Mouse (Mus musculus) limb, embryonic 14.5 days (tissue): Measurements from ENCODE around the gene A730015C16Rik. TPM values are rescaled to one million over a fixed set of nuclear protein-coding genes. Genes with fewer than 3 reads are reported as not detected.

ENCODE experiments used
- ATAC-seq: fragments of 200-750 bp; cut with Nextera tagmentation; 2 replicates; pipeline ENCODE4 v1.8.0; 2017; ENCODE audit warnings: low read depth, moderate number of reproducible peaks, moderate TSS enrichment; ENCODE audit not compliant: low FRiP score
- DNase-seq: peaks from one replicate; pipeline ENCODE4 v3.0.0-alpha.2; 2015; ENCODE audit warnings: low spot score
- H3K27ac ChIP-seq: fragments of 300-500 bp; sonication (generic); replicated peaks from 2 replicates; pipeline ENCODE4 v1.5.1; 2014; ENCODE audit warnings: low read depth, mild to moderate bottlenecking, low read length, moderate library complexity, mixed read lengths
- H3K27me3 ChIP-seq: fragments of 300-500 bp; sonication (generic); 2 replicates; pipeline ENCODE4 v1.6.1; 2014; ENCODE audit warnings: low read length, mixed read lengths; ENCODE audit not compliant: control insufficient read depth, insufficient read depth
- H3K36me3 ChIP-seq: fragments of 300-500 bp; sonication (generic); 2 replicates; pipeline ENCODE4 v1.6.1; 2014; ENCODE audit warnings: mild to moderate bottlenecking, low read length, moderate library complexity, mixed read lengths; ENCODE audit not compliant: control insufficient read depth, insufficient read depth
- H3K4me1 ChIP-seq: fragments of 300-500 bp; sonication (generic); 2 replicates; pipeline ENCODE4 v1.6.1; 2014; ENCODE audit warnings: antibody characterized with exemption, low read length, mixed read lengths; ENCODE audit not compliant: control insufficient read depth, insufficient read depth
- H3K4me2 ChIP-seq: fragments of 300-500 bp; sonication (generic); replicated peaks from 2 replicates; pipeline ENCODE4 v1.6.1; 2014; ENCODE audit warnings: low read depth, mild to moderate bottlenecking, low read length, moderate library complexity; ENCODE audit not compliant: severe bottlenecking
- H3K4me3 ChIP-seq: fragments of 300-500 bp; sonication (generic); replicated peaks from 2 replicates; pipeline ENCODE4 v1.5.1; 2014; ENCODE audit warnings: low read length
- H3K9ac ChIP-seq: fragments of 300-500 bp; sonication (generic); 2 replicates; pipeline ENCODE4 v1.6.1; 2014; ENCODE audit warnings: mild to moderate bottlenecking, low read depth, low read length, moderate library complexity; ENCODE audit not compliant: severe bottlenecking
- H3K9me3 ChIP-seq: fragments of 300-500 bp; sonication (generic); 2 replicates; pipeline ENCODE4 v1.6.1; 2016; ENCODE audit warnings: low read length; ENCODE audit not compliant: control insufficient read depth
- POLR2A ChIP-seq: fragments of 200-500 bp; IDR thresholded peaks from 2 replicates; pipeline ENCODE4 v1.8.0; 2012; ENCODE audit warnings: inconsistent platforms, mild to moderate bottlenecking, moderate library complexity, borderline replicate concordance; ENCODE audit not compliant: insufficient read depth, insufficient read length; ENCODE audit errors: extremely low read depth
- WGBS: fragments of 180-500 bp; shearing (Covaris S2); extraction: QIAGEN DNeasy Blood & Tissue Kit; methylation state at CpG from one replicate; pipeline ENCODE4 v1.1.7; 2014; 5-methylcytosine and 5-hydroxymethylcytosine counted together
- polyA plus RNA-seq, 2 experiments: library from polyadenylated mRNA; depleted of rRNA in 1 of 2; stranded (reverse) in 1 of 2; unstranded in 1 of 2; fragments of >200 nt; fragmentation: Nextera tagmentation in 1 of 2; extraction: Ambion mirVana in 1 of 2; gene quantifications; 2 replicates each; pipeline versions ENCODE4 v1.2.1 to v1.2.3; 2012 to 2014

The A730015C16Rik gene
- polyA plus RNA-seq, 2 experiments: 0.08 to 1.6 TPM

- WGBS: 43% methylated on average over 2 of the region's 2 CpGs
Observed at GRCm38 (mm10) chr4:108798083-108798830, 50.2 kb downstream of the A730015C16Rik start.

More at GRCm38 (mm10) chr4:108798083-108798830, 50.2 kb downstream of the A730015C16Rik start:
- Histone ChIP-seq H3K27ac (no peak overlapping the region), H3K4me2 (no peak overlapping the region), H3K9ac (no peak overlapping the region), H3K9me3 (no peaks in the 10 kb centered on the region), H3K27me3 (no peaks in the 10 kb centered on the region), H3K4me1 (no peaks in the 10 kb centered on the region), H3K36me3 (no peaks in the 10 kb centered on the region), H3K4me3 (no peak overlapping the region)
- ATAC-seq: no peak
- no peak for TF ChIP-seq POLR2A
- peak; percentile 70 for DNase-seq

Other genes starting within 250 kb of the A730015C16Rik start
- 53.4 and 56.2 TPM in 2 replicates for gene Cc2d1b, start 228.7 kb downstream of the A730015C16Rik start, polyA plus RNA-seq (2012; rRNA removed)
- gene Cc2d1b, start 228.7 kb downstream of the A730015C16Rik start, polyA plus RNA-seq (2014; fragmentation: Nextera tagmentation; extraction: Ambion mirVana): 28.9 and 32.4 TPM in 2 replicates
- gene 3110021N24Rik, start 129.0 kb downstream of the A730015C16Rik start, polyA plus RNA-seq (2012; rRNA removed): 0.26 and 0.29 TPM in 2 replicates
- 1.5 and 2.3 TPM in 2 replicates for gene 3110021N24Rik, start 129.0 kb downstream of the A730015C16Rik start, polyA plus RNA-seq (2014; fragmentation: Nextera tagmentation; extraction: Ambion mirVana)
- gene Zfyve9, start 67.8 kb downstream of the A730015C16Rik start, polyA plus RNA-seq (2012; rRNA removed): 8.2 and 9.6 TPM in 2 replicates
- gene Zfyve9, start 67.8 kb downstream of the A730015C16Rik start, polyA plus RNA-seq (2014; fragmentation: Nextera tagmentation; extraction: Ambion mirVana): 5.8 and 6.0 TPM in 2 replicates
- 73.8 and 99.9 TPM in 2 replicates for gene Btf3l4, start 15.0 kb downstream of the A730015C16Rik start, polyA plus RNA-seq (2012; rRNA removed)
- 167 and 179 TPM in 2 replicates for gene Btf3l4, start 15.0 kb downstream of the A730015C16Rik start, polyA plus RNA-seq (2014; fragmentation: Nextera tagmentation; extraction: Ambion mirVana)
- 65.2 and 76.3 TPM in 2 replicates for gene Txndc12, start 14.0 kb downstream of the A730015C16Rik start, polyA plus RNA-seq (2012; rRNA removed)
- gene Txndc12, start 14.0 kb downstream of the A730015C16Rik start, polyA plus RNA-seq (2014; fragmentation: Nextera tagmentation; extraction: Ambion mirVana): 105 and 116 TPM in 2 replicates
- gene Kti12, start 834 bp downstream of the A730015C16Rik start, polyA plus RNA-seq (2012; rRNA removed): 39.9 and 49.7 TPM in 2 replicates
- 45.1 and 47.3 TPM in 2 replicates for gene Kti12, start 834 bp downstream of the A730015C16Rik start, polyA plus RNA-seq (2014; fragmentation: Nextera tagmentation; extraction: Ambion mirVana)
- gene Rab3b, start 30.4 kb upstream of the A730015C16Rik start, polyA plus RNA-seq (2012; rRNA removed): 9.8 and 11.9 TPM in 2 replicates
- 15.0 and 21.2 TPM in 2 replicates for gene Rab3b, start 30.4 kb upstream of the A730015C16Rik start, polyA plus RNA-seq (2014; fragmentation: Nextera tagmentation; extraction: Ambion mirVana)
- 114 and 133 TPM in 2 replicates for gene Nrd1, start 152.0 kb upstream of the A730015C16Rik start, polyA plus RNA-seq (2012; rRNA removed)
- gene Nrd1, start 152.0 kb upstream of the A730015C16Rik start, polyA plus RNA-seq (2014; fragmentation: Nextera tagmentation; extraction: Ambion mirVana): 50.1 and 50.6 TPM in 2 replicates